Mouse (Mus musculus) intestine, postnatal 0 days (tissue): ENCODE measurements around the gene Thap3. TPM values are rescaled to one million over a fixed set of nuclear protein-coding genes. Genes with fewer than 3 reads are reported as not detected.

ENCODE experiments used
- ATAC-seq: fragments of 200-750 bp; cut with Nextera tagmentation; 2 replicates; pipeline ENCODE4 v1.8.0; 2017; ENCODE audit warnings: mild to moderate bottlenecking, moderate TSS enrichment, moderate library complexity
- H3K27ac ChIP-seq: fragments of 300-500 bp; sonication (generic); 2 replicates; pipeline ENCODE4 v1.5.1; 2014; ENCODE audit warnings: mild to moderate bottlenecking, low read depth, low read length, moderate library complexity
- H3K27me3 ChIP-seq: fragments of 300-500 bp; sonication (generic); replicated peaks from 2 replicates; pipeline ENCODE4 v1.6.1; 2014; ENCODE audit warnings: low read length, mixed read lengths; ENCODE audit not compliant: control insufficient read depth, insufficient read depth
- H3K36me3 ChIP-seq: fragments of 300-500 bp; sonication (generic); 2 replicates; pipeline ENCODE4 v1.6.1; 2014; ENCODE audit warnings: mild to moderate bottlenecking, moderate library complexity; ENCODE audit not compliant: control insufficient read depth, insufficient read depth
- H3K4me1 ChIP-seq: fragments of 300-500 bp; sonication (generic); replicated peaks from 2 replicates; pipeline ENCODE4 v1.6.1; 2014; ENCODE audit warnings: antibody characterized with exemption, low read length, mixed read lengths; ENCODE audit not compliant: control insufficient read depth, insufficient read depth
- H3K4me2 ChIP-seq: fragments of 300-500 bp; sonication (generic); replicated peaks from 2 replicates; pipeline ENCODE4 v1.6.1; 2014; ENCODE audit warnings: low read depth, mild to moderate bottlenecking, moderate library complexity
- H3K4me3 ChIP-seq: fragments of 300-500 bp; sonication (generic); 2 replicates; pipeline ENCODE4 v1.5.1; 2014; ENCODE audit warnings: low read depth, low read length
- H3K9ac ChIP-seq: fragments of 300-500 bp; sonication (generic); 2 replicates; pipeline ENCODE4 v1.6.1; 2014; ENCODE audit warnings: mild to moderate bottlenecking, low read depth, low read length
- H3K9me3 ChIP-seq: fragments of 300-500 bp; sonication (generic); 2 replicates; pipeline ENCODE4 v1.6.1; 2016; ENCODE audit warnings: mixed run types; ENCODE audit not compliant: control insufficient read depth
- CTCF ChIP-seq: sonication (generic); IDR thresholded peaks from 2 replicates; pipeline ENCODE4 v1.5.1; 2016; ENCODE audit warnings: low read depth, mild to moderate bottlenecking, control low read depth, antibody characterized with exemption, moderate library complexity
- WGBS: fragments of 180-500 bp; shearing (Covaris S2); extraction: QIAGEN DNeasy Blood & Tissue Kit; methylation state at CpG from one replicate; pipeline ENCODE4 v1.1.7; 2014; 5-methylcytosine and 5-hydroxymethylcytosine counted together
- polyA plus RNA-seq: library from polyadenylated mRNA; unstranded; fragments of >200 nt; fragmentation: Nextera tagmentation; extraction: Ambion mirVana; gene quantifications from 2 replicates; pipeline ENCODE4 v1.2.1, GENCODE M21; 2015

Thap3 gene
- polyA plus RNA-seq, 1 experiment from 2014 or later: 15.4 TPM

- no peaks in the 10 kb centered on the region for H3K4me1 ChIP-seq
- peaks cover 31% of the 10 kb centered on the region for H3K36me3 ChIP-seq
- 83% methylated on average over 14 of the region's 14 CpGs for WGBS
- no peaks in the 10 kb centered on the region for H3K9me3 ChIP-seq
- H3K27ac ChIP-seq: no peak overlapping the region
- no peak for TF ChIP-seq CTCF
- ATAC-seq: no peak
- no peak overlapping the region for H3K9ac ChIP-seq
- H3K27me3 ChIP-seq: no peaks in the 10 kb centered on the region
- no peak overlapping the region for H3K4me3 ChIP-seq
- no peak overlapping the region for H3K4me2 ChIP-seq
Observed at GRCm38 (mm10) chr4:151948497-151949471, 40.0 kb downstream of the Thap3 start.

GRCm38 (mm10) chr4:151946211-151946610 lies 42.6 kb downstream of the Thap3 start:
- Histone ChIP-seq H3K4me1 (no peaks in the 10 kb centered on the region), H3K36me3 (peaks cover 5% of the 10 kb centered on the region), H3K4me3 (no peak overlapping the region), H3K4me2 (no peak overlapping the region), H3K9ac (no peak overlapping the region), H3K27ac (no peak overlapping the region), H3K27me3 (no peaks in the 10 kb centered on the region), H3K9me3 (no peaks in the 10 kb centered on the region)
- 73% methylated on average over 11 of the region's 11 CpGs for WGBS
- TF ChIP-seq CTCF: no peak
- no peak for ATAC-seq

GRCm38 (mm10) chr4:151938089-151938488 lies 50.7 kb downstream of the Thap3 start:
- Histone ChIP-seq H3K27me3 (no peaks in the 10 kb centered on the region), H3K4me1 (no peaks in the 10 kb centered on the region), H3K4me2 (no peak overlapping the region), H3K27ac (no peak overlapping the region), H3K9ac (no peak overlapping the region), H3K9me3 (no peaks in the 10 kb centered on the region), H3K4me3 (no peak overlapping the region), H3K36me3 (no peaks in the 10 kb centered on the region; the same call in 1 of the 2 replicates)
- WGBS: 68% methylated on average over 3 of the region's 3 CpGs
- no peak for TF ChIP-seq CTCF
- no peak for ATAC-seq

- no peaks in the 10 kb centered on the region for H3K9me3 ChIP-seq
- TF ChIP-seq CTCF: no peak
- ATAC-seq: no peak
- 72% methylated on average over 13 of the region's 13 CpGs for WGBS
- no peak overlapping the region for H3K4me2 ChIP-seq
- no peaks in the 10 kb centered on the region for H3K27me3 ChIP-seq
- H3K9ac ChIP-seq: no peak overlapping the region
- no peak overlapping the region for H3K4me3 ChIP-seq
- H3K36me3 ChIP-seq: no peaks in the 10 kb centered on the region; the same call in 1 of the 2 replicates
- H3K4me1 ChIP-seq: no peaks in the 10 kb centered on the region
- H3K27ac ChIP-seq: no peak overlapping the region
Observed at GRCm38 (mm10) chr4:151937441-151937840, 51.4 kb downstream of the Thap3 start.

- ATAC-seq: peak; percentile 13; the same call in 1 of the 2 replicates
- WGBS: under 1% methylated on average over 23 of the region's 23 CpGs
- H3K9me3 ChIP-seq: no peaks in the 10 kb centered on the region
- H3K9ac ChIP-seq: peak overlapping the region; percentile 97
- no peak for TF ChIP-seq CTCF
- peak overlapping the region; percentile 50 for H3K27ac ChIP-seq
- H3K27me3 ChIP-seq: no peaks in the 10 kb centered on the region
- H3K4me3 ChIP-seq: peak overlapping the region; percentile 100
- peak overlapping the region; percentile 94 for H3K4me2 ChIP-seq
- no peaks in the 10 kb centered on the region for H3K4me1 ChIP-seq
- H3K36me3 ChIP-seq: no peaks in the 10 kb centered on the region
Observed at GRCm38 (mm10) chr4:151934215-151934572, 54.6 kb downstream of the Thap3 start.

- no peaks in the 10 kb centered on the region for H3K36me3 ChIP-seq
- under 1% methylated on average over 76 of the region's 83 CpGs for WGBS
- peak within 1 kb of the TSS; percentile 50 for H3K27ac ChIP-seq
- no peaks in the 10 kb centered on the region for H3K4me1 ChIP-seq
- H3K27me3 ChIP-seq: no peaks in the 10 kb centered on the region
- peak; percentile 100 for TF ChIP-seq CTCF
- ATAC-seq: peak; percentile 87
- H3K9me3 ChIP-seq: no peaks in the 10 kb centered on the region
- H3K4me2 ChIP-seq: peak within 1 kb of the TSS; percentile 94
- peak within 1 kb of the TSS; percentile 100 for H3K4me3 ChIP-seq
- H3K9ac ChIP-seq: peak within 1 kb of the TSS; percentile 97
Observed at GRCm38 (mm10) chr4:151933505-151934214, 55.1 kb downstream of the Thap3 start, which contains the start of gene Dnajc11. Dnajc11 (plus strand) TSS chr4:151933691.

Other genes with a start within 250 kb of the Thap3 start
- 54.1 and 58.8 TPM in 2 replicates for gene Camta1, start 127.1 kb downstream of the Thap3 start, polyA plus RNA-seq
- gene Dnajc11, start 55.3 kb downstream of the Thap3 start, polyA plus RNA-seq: 25.7 and 29.7 TPM in 2 replicates
- 10.6 and 11.0 TPM in 2 replicates for gene Phf13, start 7.3 kb upstream of the Thap3 start, polyA plus RNA-seq
- gene Klhl21, start 19.8 kb upstream of the Thap3 start, polyA plus RNA-seq: 5.3 and 5.8 TPM in 2 replicates
- gene Zbtb48, start 38.7 kb upstream of the Thap3 start, polyA plus RNA-seq: 6.7 and 7.6 TPM in 2 replicates
- 0.08 TPM in 1 of 2 replicates, not detected in the other for gene Tas1r1, start 49.6 kb upstream of the Thap3 start, polyA plus RNA-seq
- 9.7 and 10.7 TPM in 2 replicates for gene Nol9, start 50.3 kb upstream of the Thap3 start, polyA plus RNA-seq
- 14.0 and 19.6 TPM in 2 replicates for gene Plekhg5, start 83.5 kb upstream of the Thap3 start, polyA plus RNA-seq
- 0.82 and 1.2 TPM in 2 replicates for gene Tnfrsf25, start 126.9 kb upstream of the Thap3 start, polyA plus RNA-seq
- gene Espn, start 163.4 kb upstream of the Thap3 start, polyA plus RNA-seq: 260 and 264 TPM in 2 replicates
- 8.6 and 11.2 TPM in 2 replicates for gene Hes2, start 169.9 kb upstream of the Thap3 start, polyA plus RNA-seq
- gene Acot7, start 189.1 kb upstream of the Thap3 start, polyA plus RNA-seq: 24.1 and 28.7 TPM in 2 replicates